Mouse (Mus musculus) cerebellum, adult 9-11 months (tissue): Measurements from ENCODE around the gene Gm21958.

Experiments used
- DNase-seq: peaks from one replicate; pipeline ENCODE4 v3.0.0; 2022

The Gm21958 gene

GRCm38 (mm10) chr3:54714253-54714652 is at the start of gene Gm21958:
Gm21958 (minus strand) TSS chr3:54714353.
- no peak for DNase-seq

- no peak for DNase-seq
These were observed 47.1 kb upstream of the Gm21958 start for GRCm38 (mm10) chr3:54761258-54761657.

GRCm38 (mm10) chr3:54760321-54761115 is 46.4 kb upstream of the Gm21958 start:
- no peak for DNase-seq

- DNase-seq: no peak
These were observed 45.1 kb upstream of the Gm21958 start for GRCm38 (mm10) chr3:54759211-54759610.

- no peak for DNase-seq
These were observed 43.3 kb upstream of the Gm21958 start for GRCm38 (mm10) chr3:54757446-54757845.

GRCm38 (mm10) chr3:54756058-54756457 is 41.9 kb upstream of the Gm21958 start:
- DNase-seq: peak; percentile 53

- DNase-seq: peak; percentile 85
These were observed 41.2 kb upstream of the Gm21958 start, which contains the start of gene Smad9 for GRCm38 (mm10) chr3:54755145-54756041. Smad9 (plus strand) TSS chr3:54755582.

GRCm38 (mm10) chr3:54753411-54753810 is 39.3 kb upstream of the Gm21958 start:
- no peak for DNase-seq

- no peak for DNase-seq
These were observed 31.6 kb upstream of the Gm21958 start for GRCm38 (mm10) chr3:54745799-54746198.

- no peak for DNase-seq
These were observed 27.8 kb upstream of the Gm21958 start for GRCm38 (mm10) chr3:54741965-54742364.

- no peak for DNase-seq
These were observed 23.2 kb upstream of the Gm21958 start for GRCm38 (mm10) chr3:54737317-54737716.

- peak; percentile 48 for DNase-seq
These were observed 22.2 kb upstream of the Gm21958 start for GRCm38 (mm10) chr3:54736101-54736927.

- DNase-seq: peak; percentile 91
These were observed 21.3 kb upstream of the Gm21958 start, which contains the start of the genes Exosc8 and Alg5 for GRCm38 (mm10) chr3:54735247-54736046. Exosc8 (minus strand) TSS chr3:54735393. Alg5 (plus strand) TSS chr3:54735539.

- DNase-seq: no peak
These were observed 20.5 kb upstream of the Gm21958 start for GRCm38 (mm10) chr3:54734411-54735246.

GRCm38 (mm10) chr3:54732371-54732770 is 18.2 kb upstream of the Gm21958 start:
- DNase-seq: no peak

- DNase-seq: no peak
These were observed 17.5 kb upstream of the Gm21958 start for GRCm38 (mm10) chr3:54731626-54732150.

GRCm38 (mm10) chr3:54728100-54728499 is 13.9 kb upstream of the Gm21958 start:
- no peak for DNase-seq

- DNase-seq: no peak
These were observed 13.4 kb upstream of the Gm21958 start for GRCm38 (mm10) chr3:54727588-54727987.

GRCm38 (mm10) chr3:54725344-54725743 is 11.2 kb upstream of the Gm21958 start:
- DNase-seq: no peak

- no peak for DNase-seq
These were observed 9.8 kb upstream of the Gm21958 start for GRCm38 (mm10) chr3:54723741-54724500.
